Mouse (Mus musculus) forebrain, postnatal 0 days (tissue): ENCODE results near the gene Reps2. TPM values are rescaled to one million over a fixed set of nuclear protein-coding genes. Genes with fewer than 3 reads are reported as not detected.

Experiments used
- ATAC-seq: fragments of 200-750 bp; cut with Nextera tagmentation; 2 replicates; pipeline ENCODE4 v1.8.0; 2017; ENCODE audit warnings: mild to moderate bottlenecking, moderate library complexity
- DNase-seq: peaks from one replicate; pipeline ENCODE4 v3.0.0-alpha.2; 2015
- H3K27ac ChIP-seq: fragments of 300-500 bp; sonication (generic); 2 replicates; pipeline ENCODE4 v1.5.1; 2014; ENCODE audit warnings: low read depth, mild to moderate bottlenecking, antibody characterized with exemption, low read length, moderate library complexity, mixed read lengths
- H3K27me3 ChIP-seq: fragments of 300-500 bp; sonication (generic); 2 replicates; pipeline ENCODE4 v1.6.1; 2014; ENCODE audit warnings: mild to moderate bottlenecking, low read length, mixed read lengths; ENCODE audit not compliant: insufficient read depth
- H3K36me3 ChIP-seq: fragments of 300-500 bp; sonication (generic); 2 replicates; pipeline ENCODE4 v1.6.1; 2014; ENCODE audit warnings: mild to moderate bottlenecking, moderate library complexity; ENCODE audit not compliant: insufficient read depth
- H3K4me1 ChIP-seq: fragments of 300-500 bp; sonication (generic); 2 replicates; pipeline ENCODE4 v1.6.1; 2014; ENCODE audit warnings: antibody characterized with exemption; ENCODE audit not compliant: insufficient read depth
- H3K4me2 ChIP-seq: fragments of 300-500 bp; sonication (generic); 2 replicates; pipeline ENCODE4 v1.6.1; 2014; ENCODE audit warnings: low read depth, mild to moderate bottlenecking, moderate library complexity
- H3K4me3 ChIP-seq: fragments of 300-500 bp; sonication (generic); 2 replicates; pipeline ENCODE4 v1.5.1; 2014; ENCODE audit warnings: low read depth, low read length, mixed read lengths
- H3K9ac ChIP-seq: fragments of 300-500 bp; sonication (generic); 2 replicates; pipeline ENCODE4 v1.6.1; 2014; ENCODE audit warnings: mild to moderate bottlenecking
- H3K9me3 ChIP-seq: fragments of 300-500 bp; sonication (generic); 2 replicates; pipeline ENCODE4 v1.6.1; 2016; ENCODE audit warnings: low read length
- CTCF ChIP-seq: sonication (generic); IDR thresholded peaks from 2 replicates; pipeline ENCODE4 v1.5.1; 2016; ENCODE audit warnings: antibody characterized with exemption, control low read depth, low read depth
- WGBS: fragments of 180-500 bp; shearing (Covaris S2); extraction: QIAGEN DNeasy Blood & Tissue Kit; methylation state at CpG from one replicate; pipeline ENCODE4 v1.1.7; 2014; 5-methylcytosine and 5-hydroxymethylcytosine counted together
- polyA plus RNA-seq: library from polyadenylated mRNA; unstranded; fragments of >200 nt; fragmentation: Nextera tagmentation; extraction: Ambion mirVana; gene quantifications from 2 replicates; pipeline ENCODE4 v1.2.1, GENCODE M21; 2015
- total RNA-seq: library from RNA; depleted of rRNA; stranded (reverse); fragments of >200 nt; gene quantifications from 2 replicates; pipeline ENCODE4 v1.2.3, GENCODE M21; 2014

The Reps2 gene
- total and polyA plus RNA-seq, 2 experiments from 2014 or later: 5.1 to 31.5 TPM

DNA sequence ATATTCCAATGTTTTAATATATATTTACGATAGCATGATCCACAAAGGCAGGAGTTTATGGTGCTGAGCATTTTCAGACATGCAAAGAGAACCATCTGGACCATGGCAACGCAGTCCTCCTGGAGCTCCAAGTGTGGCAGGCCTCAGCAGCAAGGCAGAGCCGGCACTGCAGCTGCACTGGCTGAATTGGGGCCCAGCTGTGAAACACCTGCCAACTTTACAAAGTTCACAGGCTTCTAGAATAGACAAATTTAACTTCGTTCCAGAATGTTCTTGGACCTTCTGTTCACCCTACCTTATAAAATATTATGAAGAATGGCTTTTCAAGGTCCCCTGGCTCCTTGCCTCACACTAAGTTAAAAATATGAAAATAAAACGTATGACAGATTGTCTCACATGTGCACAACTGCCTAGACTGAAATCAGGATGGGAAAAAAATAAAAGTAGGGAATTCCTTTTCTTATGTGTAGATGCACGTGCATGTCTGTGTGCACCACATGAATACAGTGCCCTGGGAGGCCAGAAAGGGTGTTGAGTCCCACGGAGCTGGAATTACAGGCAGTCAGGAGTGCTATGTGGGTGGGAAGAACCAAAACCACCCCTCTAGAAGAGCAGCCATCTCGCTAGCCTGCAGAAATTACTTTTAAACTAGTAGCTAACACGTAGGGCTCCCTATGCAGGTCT is 121.5 kb downstream of the Reps2 start:
- H3K9me3 ChIP-seq: no peaks in the 10 kb centered on the region
- peak; percentile 8 for DNase-seq
- H3K4me3 ChIP-seq: no peak overlapping the region
- H3K9ac ChIP-seq: no peak overlapping the region
- no peaks in the 10 kb centered on the region for H3K4me1 ChIP-seq
- H3K27ac ChIP-seq: no peak overlapping the region
- no peak for TF ChIP-seq CTCF
- ATAC-seq: peak; percentile 59; the same call in 1 of the 2 replicates
- H3K4me2 ChIP-seq: no peak overlapping the region
- WGBS: 54% methylated on average over 9 of the region's 9 CpGs
- no peaks in the 10 kb centered on the region for H3K27me3 ChIP-seq
- H3K36me3 ChIP-seq: no peaks in the 10 kb centered on the region

DNA sequence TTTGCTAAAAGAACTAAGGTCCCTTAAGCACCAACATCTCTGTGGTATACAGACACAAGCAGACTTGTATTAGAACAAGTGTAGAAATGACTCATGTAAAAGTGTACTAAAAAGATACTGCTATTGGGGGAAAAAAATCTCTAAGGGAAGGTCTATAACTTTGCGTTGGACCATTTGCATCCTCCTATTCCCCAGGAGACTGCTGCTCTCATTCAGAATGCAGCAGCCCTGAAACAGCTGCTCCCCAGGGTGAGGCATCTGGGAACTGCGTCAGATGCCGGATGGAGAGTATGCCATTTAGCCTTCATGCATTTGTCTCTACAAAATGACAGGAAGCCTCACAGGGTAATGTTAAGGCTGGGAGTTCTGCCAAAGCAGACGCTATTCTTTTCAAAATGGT is 122.3 kb downstream of the Reps2 start:
- Histone ChIP-seq H3K4me1 (no peaks in the 10 kb centered on the region), H3K4me3 (no peak overlapping the region), H3K27me3 (no peaks in the 10 kb centered on the region), H3K9ac (no peak overlapping the region), H3K9me3 (no peaks in the 10 kb centered on the region), H3K36me3 (no peaks in the 10 kb centered on the region), H3K27ac (no peak overlapping the region), H3K4me2 (no peak overlapping the region)
- ATAC-seq (peak; percentile 74), DNase-seq (peak; percentile 46)
- 35% methylated on average over 4 of the region's 4 CpGs for WGBS
- no peak for TF ChIP-seq CTCF

DNA sequence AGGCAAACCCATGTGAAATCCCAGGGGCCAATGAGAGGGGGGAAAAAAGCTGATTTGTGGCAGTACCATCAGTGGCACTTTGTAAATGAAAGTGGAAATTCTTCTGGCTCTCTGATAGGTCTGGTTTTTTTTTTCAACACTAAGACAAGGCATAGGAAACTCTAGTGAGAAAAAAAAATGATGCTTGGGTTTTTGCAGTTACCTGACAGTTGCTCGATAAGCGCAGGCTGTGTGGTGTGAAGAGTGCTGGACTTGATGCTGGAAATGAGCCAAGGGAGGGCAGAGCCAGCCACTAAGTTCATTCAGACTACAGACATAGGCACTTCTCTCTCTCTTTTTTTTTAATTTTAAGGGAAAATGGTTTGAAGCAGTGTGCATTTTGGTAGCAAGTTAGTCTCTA is 123.1 kb downstream of the Reps2 start:
- no peaks in the 10 kb centered on the region for H3K4me1 ChIP-seq
- TF ChIP-seq CTCF: no peak
- ATAC-seq: no peak
- no peaks in the 10 kb centered on the region for H3K9me3 ChIP-seq
- no peak overlapping the region for H3K4me2 ChIP-seq
- DNase-seq: no peak
- no peak overlapping the region for H3K4me3 ChIP-seq
- no peak overlapping the region for H3K9ac ChIP-seq
- H3K36me3 ChIP-seq: no peaks in the 10 kb centered on the region
- no peaks in the 10 kb centered on the region for H3K27me3 ChIP-seq
- H3K27ac ChIP-seq: no peak overlapping the region
- WGBS: 58% methylated on average over 2 of the region's 2 CpGs

DNA sequence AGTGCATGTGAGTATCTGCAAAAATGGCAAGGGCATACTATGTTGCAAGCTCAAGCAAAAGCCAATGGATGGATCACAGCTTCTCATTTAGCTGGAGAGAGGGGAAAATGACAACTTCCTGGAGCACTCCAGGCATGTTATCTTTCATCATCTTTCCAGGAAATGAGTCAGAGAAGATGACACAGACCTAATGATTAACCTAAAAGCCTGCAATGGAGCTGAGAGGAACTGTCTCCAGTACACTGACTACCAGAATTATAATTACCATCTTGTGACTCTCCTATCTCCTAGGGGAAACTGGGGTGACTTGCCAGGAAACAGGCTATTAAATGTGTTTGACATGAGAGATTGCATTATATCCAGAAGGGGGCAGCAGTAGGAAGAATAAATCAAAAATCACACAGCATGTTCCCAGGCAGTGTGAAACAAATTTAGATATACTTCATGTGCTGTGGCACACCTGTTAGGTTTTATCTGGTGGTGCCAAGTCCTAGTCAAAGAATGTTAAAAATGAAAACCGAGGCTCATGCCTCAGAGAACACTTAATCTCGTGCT is 132.9 kb downstream of the Reps2 start:
- DNase-seq (peak; percentile 56), ATAC-seq (peak; percentile 67)
- Histone ChIP-seq H3K9me3 (no peaks in the 10 kb centered on the region), H3K4me1 (no peaks in the 10 kb centered on the region), H3K4me3 (no peak overlapping the region), H3K27ac (no peak overlapping the region), H3K9ac (no peak overlapping the region), H3K4me2 (no peak overlapping the region), H3K36me3 (no peaks in the 10 kb centered on the region), H3K27me3 (no peaks in the 10 kb centered on the region)
- 70% methylated on average over 2 of the region's 2 CpGs for WGBS
- TF ChIP-seq CTCF: peak; percentile 54

DNA sequence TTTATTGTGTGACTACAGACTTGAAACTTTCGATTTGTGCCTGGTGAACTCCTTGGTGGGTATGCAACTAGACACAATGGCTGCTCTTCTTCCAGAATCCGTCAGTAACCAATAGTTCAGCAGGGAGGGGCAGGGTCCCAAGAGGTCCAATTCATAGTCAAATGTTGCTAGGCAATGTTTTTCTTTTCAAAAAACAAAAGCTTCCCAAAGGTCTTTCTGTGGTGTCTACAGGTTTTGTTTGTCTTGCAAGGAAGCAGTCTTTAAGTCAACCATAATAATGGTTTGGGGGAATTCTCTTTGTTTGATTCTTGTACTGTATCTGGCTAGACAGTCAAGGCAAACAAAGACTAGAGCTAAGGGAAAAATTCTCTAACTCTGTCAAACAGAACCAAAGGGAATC is 138.3 kb downstream of the Reps2 start:
- no peak overlapping the region for H3K4me3 ChIP-seq
- DNase-seq: no peak
- H3K4me1 ChIP-seq: no peaks in the 10 kb centered on the region
- H3K36me3 ChIP-seq: no peaks in the 10 kb centered on the region
- TF ChIP-seq CTCF: no peak
- no peak overlapping the region for H3K4me2 ChIP-seq
- H3K9me3 ChIP-seq: no peaks in the 10 kb centered on the region
- H3K9ac ChIP-seq: no peak overlapping the region
- no peak overlapping the region for H3K27ac ChIP-seq
- 23% methylated on average over 2 of the region's 2 CpGs for WGBS
- ATAC-seq: no peak
- H3K27me3 ChIP-seq: no peaks in the 10 kb centered on the region

GRCm38 (mm10) chrX:162503436-162503835 is 140.0 kb downstream of the Reps2 start:
- peak; percentile 35 for DNase-seq

DNA sequence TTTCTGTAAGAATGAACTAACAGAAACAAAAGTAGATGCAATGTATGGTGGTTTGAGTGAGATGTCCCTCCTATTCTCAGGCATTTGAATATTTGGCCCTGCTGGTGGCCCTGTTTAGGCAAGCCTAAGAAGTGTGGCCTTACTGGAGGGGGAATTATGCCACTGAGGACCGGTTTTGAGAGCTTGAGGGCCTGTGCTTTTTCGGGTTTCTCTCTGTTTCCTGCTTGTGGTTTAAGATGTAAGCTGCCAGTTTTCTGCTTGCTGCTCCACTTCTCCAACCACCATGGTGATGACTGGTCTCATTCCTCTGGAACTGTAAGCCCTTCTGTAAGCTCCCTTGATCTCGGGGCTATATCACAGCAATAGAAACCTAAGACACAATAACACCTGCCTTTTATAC is 142.5 kb downstream of the Reps2 start:
- TF ChIP-seq CTCF: no peak
- WGBS: 75% methylated on average over 3 of the region's 3 CpGs
- no peak overlapping the region for H3K4me3 ChIP-seq
- H3K27me3 ChIP-seq: no peaks in the 10 kb centered on the region
- H3K36me3 ChIP-seq: no peaks in the 10 kb centered on the region
- no peak for ATAC-seq
- H3K4me1 ChIP-seq: no peaks in the 10 kb centered on the region
- no peak overlapping the region for H3K4me2 ChIP-seq
- H3K9me3 ChIP-seq: no peaks in the 10 kb centered on the region
- H3K9ac ChIP-seq: no peak overlapping the region
- DNase-seq: no peak
- no peak overlapping the region for H3K27ac ChIP-seq

More at GRCm38 (mm10) chrX:162503436-162503835, 140.0 kb downstream of the Reps2 start:
- ATAC-seq: 0 out of 2 replicates have a peak, but pooled peaks have one; percentile 27
- H3K4me2 ChIP-seq: no peak overlapping the region
- no peaks in the 10 kb centered on the region for H3K9me3 ChIP-seq
- H3K27me3 ChIP-seq: no peaks in the 10 kb centered on the region
- no peak overlapping the region for H3K27ac ChIP-seq
- no peaks in the 10 kb centered on the region for H3K4me1 ChIP-seq
- H3K4me3 ChIP-seq: no peak overlapping the region
- TF ChIP-seq CTCF: no peak
- 48% methylated on average over 2 of the region's 2 CpGs for WGBS
- H3K36me3 ChIP-seq: no peaks in the 10 kb centered on the region
- no peak overlapping the region for H3K9ac ChIP-seq
